Mouse (Mus musculus) T-helper 17 cell (primary cell): ENCODE measurements at regions not wholly inside any gene's neighbourhood (a gene's known extent, or its start where the extent isn't known, plus 50 kb on each side); places are given as distances from the start of the nearest gene placed in this dataset.

Experiments
- in situ Hi-C, 2 experiments: fragments of 300-600 bp; cut with MboI, MseI; formaldehyde crosslinking; loops; 1 replicate in 1 of 2; 2 replicates in 1 of 2; pipeline ENCODE4 v1.15.1; 2025; ENCODE audit warnings: high pct_unique_total_duplicates in 2 of 2

DNA sequence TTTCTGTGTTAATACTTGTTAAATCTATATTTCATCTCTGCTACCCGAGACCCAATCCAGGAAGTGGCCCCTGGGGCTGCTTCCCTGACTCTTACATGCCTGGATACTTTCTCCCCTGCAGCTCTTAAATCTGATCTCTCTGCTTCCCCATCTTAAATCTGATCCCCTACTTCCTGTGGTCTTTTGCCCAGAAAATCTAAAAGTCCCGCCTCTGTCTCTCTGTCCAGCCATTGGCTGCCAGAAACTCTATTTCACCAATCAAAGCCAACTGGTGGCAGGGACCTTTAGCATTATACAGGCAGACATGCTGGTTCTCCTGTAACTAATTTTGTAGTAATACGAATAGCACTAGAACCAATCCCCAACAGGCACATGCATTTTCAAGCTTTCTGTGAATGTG is 59.0 kb upstream of the Ccdc91 start:
- in situ Hi-C loops = no loop called here

DNA sequence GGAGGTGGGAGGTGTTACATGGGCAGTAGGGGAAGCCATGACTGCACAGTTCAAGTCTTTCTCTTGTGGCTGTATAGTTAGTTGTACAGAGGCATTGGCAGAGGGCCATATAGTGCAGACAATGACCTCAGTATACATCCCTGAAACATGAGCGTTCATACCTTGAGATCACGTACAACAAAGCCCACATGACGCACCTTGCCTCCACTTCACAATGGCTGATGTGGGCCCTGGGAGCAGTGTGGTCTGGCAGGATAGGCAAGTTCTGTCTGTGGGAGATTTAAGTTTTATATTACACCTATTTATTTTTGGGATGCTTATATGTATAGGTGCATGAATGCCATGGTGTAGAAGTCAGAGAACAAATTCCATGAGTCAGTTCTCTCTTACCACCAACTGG is 61.9 kb upstream of the Ccdc91 start:
- in situ Hi-C loops = no loop called here

DNA sequence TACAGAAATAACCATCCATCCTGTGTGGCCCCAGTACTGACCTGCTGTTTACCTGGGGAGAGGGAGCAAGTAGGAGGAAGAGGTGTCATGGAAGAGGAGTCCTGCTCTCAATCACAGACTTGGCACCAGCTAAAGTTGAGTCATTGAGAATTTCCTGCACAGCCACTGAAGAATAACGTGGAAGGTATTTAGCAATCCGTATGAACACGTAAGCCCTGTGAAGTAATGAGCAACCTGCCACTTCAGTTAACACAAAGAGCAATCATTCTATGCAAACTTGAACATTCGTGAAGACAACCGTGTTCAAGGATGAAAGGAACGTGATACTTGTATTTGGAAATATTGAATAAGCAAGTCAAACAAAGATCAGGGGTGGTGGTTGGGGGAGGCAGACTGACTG is 77.6 kb upstream of the Ccdc91 start:
- in situ Hi-C loops = no loop called here

DNA sequence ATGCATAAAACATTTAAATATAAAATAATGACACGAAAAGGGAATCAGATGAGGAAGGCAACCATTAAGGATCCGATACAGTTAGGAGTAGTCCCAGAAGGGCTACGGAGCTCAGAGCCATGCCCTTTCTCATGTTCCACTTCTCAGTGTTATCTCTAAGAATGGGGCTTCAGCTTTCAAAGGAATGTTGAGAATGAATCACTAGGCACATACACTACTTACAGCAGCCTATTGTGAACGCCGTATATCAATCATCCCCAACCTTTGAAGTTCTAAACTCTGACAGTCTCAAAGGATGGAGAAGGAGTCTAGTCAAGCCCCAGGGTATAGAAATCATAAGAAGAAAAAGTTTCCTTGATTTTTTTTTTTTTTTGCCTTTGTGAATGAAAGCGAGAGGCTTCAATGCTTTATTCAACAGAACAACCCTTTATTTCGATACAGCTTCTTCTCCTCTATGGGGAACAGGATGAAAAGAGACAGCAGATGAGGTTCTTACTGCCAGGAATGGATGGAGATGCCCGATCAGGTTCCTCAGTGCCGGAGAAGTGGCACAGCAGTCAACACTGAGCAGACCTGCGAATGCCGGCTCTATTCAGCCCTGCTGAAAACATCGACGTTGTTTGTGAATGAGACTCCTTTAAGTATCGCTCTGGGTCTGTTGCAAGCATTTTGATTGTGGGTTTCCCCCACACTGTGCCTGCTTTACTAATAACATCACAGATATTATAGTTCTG is 84.0 kb upstream of the Ccdc91 start:
- in situ Hi-C loops = no loop called here

DNA sequence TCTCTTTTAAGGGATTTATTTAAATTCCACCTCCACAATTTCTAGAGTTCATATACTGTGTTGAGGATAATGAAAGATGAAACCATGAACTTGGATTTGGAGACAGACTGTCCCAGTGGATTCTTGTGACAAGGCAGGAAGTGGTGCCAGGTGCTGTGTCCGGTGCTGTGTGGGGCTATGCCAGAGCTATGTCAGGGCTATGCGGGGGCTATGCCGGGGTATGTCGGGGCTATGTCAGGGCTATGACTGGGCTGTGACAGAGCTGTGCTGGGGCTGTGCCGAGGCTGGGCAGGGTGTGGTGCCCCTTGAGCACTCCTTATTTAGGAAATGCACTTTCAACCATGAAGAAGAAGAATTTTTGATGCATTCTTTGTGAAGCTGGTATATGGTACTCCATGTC is 85.1 kb upstream of the Ccdc91 start:
- in situ Hi-C loops = no loop called here

DNA sequence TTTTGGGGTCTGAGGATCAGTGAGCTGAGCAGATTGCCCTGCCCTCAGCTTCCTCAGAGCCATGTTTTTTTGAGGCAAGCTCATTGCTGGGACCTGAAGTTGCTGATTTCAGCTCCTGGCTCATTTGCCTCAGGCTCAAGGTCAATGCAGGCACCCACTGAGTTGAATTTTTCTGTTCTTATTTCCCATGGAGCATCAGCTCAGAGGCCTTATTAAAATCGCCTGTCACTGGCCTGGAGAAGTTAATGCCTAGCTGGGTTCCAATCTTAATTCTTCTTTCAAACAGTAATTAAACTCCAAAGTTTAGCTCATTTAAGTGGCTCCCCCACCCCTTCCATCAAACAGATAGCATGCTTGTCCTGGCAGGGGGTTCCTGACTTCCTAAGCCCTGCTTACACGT is 86.9 kb upstream of the Ccdc91 start:
- in situ Hi-C loops = no loop called here

DNA sequence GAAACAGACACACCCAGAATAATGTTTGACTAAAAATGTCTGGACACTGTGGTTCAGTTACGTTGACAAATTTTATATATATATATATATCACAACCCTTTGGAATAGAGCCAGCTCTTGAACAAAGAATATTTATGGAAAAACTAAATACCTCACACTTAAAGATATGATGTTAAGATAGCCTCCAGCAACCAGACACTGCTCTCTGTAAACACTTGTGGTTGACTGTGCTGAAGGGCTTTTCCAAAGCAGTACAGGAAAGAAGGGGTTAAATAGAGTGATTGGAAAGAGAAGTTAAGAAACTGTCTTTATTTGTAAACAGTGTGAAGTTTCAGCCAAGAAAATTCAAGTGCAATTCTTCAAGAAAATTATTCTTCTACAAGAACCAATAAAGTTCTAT is 90.0 kb upstream of the Ccdc91 start:
- in situ Hi-C loops = no loop called here

DNA sequence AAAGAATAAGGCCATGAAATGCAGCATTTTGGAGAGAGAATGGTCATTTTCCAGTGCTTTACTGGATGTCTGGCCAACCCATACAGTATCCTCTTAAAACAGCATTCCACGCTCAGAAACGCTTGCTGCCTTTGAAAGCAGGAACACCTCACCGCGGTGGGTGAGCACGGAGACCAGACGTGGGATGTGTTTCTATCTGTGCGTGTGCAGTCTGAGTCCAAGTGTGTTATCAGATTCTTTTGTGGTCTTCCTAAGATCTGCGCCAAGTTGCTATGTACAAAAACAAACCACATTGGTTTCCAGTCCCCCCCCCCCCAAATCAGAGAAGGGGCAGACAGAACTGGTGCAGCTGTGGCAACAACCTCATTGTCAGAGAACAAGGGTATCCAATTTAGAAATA is 95.1 kb upstream of the Ccdc91 start:
- in situ Hi-C loops = no loop called here

DNA sequence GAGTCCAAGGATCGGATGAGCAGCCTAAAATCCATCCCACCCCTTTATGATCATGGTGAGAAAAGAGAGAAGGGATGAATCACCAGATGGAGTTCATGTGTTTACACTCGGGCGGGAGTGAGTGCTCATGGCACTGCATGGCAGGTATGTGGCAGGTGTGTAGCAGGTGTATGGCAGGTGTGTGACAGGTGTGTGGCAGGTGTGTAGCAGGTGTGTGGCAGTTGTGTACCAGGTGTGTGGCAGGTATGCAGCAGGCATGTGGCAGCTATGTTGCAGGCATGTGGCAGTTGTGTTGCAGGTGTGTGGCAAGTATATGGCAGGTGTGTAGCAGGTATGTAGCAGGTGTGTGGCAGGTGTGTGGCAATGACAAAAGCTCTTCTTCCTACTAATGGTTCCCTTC is 97.9 kb upstream of the Ccdc91 start:
- in situ Hi-C loops = no loop called here

DNA sequence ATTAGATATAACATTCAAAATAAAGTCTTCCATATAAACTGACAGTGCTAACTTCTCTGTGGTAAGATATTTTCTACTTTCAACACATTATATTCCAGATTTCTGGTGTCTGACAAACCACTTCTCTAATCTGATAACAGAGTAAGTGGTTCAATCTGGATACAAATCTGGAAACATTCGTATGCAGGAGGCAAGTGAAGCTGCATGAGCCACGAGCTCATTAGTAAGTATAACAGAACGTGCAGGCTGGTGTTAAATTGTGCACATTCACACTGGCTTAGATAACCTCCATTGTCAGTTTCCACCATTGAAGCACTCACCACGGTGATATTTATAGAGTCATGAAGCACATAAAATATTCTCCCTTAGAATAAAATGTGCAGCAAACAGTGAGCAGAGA is 103.9 kb upstream of the Ccdc91 start:
- in situ Hi-C loops = no loop called here

DNA sequence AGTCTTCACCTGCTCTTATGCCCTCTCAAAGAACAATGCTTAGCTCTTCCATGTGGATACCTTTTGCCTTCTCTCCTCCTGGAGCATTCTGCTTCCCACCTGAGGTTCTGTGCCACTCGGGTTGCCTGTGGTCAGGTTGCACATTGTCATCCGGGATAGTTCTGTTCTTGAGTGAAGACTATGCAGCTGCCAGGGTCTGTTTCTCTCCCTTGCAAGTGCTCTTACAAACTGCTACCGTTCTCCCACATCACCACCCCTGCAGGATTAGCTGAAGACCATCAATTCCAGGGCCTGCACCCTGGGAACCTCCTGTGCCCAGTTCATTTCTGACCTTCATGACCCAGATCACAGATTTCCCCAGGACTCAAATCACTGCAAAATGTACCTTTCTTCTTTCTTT is 104.3 kb upstream of the Ccdc91 start:
- in situ Hi-C loops = no loop called here

DNA sequence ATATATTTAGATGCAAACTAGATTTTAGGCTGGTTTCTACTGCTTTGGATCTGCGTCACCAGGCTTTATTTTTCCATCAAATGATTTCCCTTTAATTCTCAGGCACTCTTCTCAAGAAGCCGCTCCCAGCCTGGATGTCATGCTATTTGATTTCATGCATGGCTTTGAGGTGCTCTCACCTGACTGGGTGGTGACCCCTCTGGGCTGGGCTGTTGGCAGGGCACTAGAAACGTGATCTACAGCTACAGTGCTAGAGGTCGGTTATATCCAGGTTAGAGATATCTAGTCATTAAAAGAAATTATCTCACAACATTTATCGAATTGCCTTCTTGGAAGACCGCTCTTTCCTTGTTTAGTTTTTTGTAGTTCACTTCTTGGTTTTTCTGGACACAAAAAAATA is 98.9 kb upstream of the Pthlh start:
- in situ Hi-C loops = no loop called here

DNA sequence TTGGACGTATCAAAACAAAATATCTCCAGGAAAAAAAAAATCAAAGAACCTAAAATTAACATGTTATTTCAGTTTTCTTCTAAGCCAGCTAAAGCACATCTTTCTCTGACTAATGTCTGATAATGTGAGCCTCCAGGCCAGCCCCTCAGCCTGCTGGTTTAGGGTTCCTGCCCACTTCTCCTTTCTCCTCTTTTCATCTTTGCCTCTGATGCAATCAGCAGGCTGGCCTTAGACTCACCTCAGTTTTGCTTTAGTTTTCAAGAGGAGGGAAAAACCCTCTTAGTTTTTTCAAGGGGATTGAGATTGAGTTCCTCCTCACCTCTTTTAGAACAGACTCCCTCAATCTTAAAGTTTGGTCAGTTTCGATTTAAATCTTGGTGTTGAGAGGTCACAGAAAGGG is 93.0 kb upstream of the Pthlh start:
- in situ Hi-C loops = loop anchor here in 1 of 2 experiments (10.0 kb wide), 1 partner anchor 1022 kb away; no protein-coding TSS in a partner anchor

DNA sequence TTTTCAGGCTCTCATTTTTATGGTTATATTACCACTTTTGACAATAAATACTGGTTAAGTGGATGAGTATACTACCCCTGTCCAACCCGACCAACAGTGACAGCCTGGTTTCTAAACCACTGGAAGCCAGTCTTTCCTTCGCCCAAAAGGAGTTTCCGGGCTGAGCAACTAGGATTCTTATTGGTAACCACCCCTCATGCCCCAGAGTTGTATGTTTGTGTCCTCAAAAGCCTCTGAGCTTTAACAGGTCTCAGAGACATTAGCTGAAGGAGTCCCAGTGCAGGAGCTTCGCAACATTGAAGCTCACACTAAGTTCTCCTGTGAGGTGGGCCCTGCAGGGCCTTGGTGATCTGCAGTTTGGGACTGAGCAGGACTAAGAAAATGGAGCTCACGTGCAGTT is 92.6 kb upstream of the Pthlh start:
- in situ Hi-C loops = loop anchor here in 1 of 2 experiments (10.0 kb wide), 1 partner anchor 1022 kb away; no protein-coding TSS in a partner anchor

DNA sequence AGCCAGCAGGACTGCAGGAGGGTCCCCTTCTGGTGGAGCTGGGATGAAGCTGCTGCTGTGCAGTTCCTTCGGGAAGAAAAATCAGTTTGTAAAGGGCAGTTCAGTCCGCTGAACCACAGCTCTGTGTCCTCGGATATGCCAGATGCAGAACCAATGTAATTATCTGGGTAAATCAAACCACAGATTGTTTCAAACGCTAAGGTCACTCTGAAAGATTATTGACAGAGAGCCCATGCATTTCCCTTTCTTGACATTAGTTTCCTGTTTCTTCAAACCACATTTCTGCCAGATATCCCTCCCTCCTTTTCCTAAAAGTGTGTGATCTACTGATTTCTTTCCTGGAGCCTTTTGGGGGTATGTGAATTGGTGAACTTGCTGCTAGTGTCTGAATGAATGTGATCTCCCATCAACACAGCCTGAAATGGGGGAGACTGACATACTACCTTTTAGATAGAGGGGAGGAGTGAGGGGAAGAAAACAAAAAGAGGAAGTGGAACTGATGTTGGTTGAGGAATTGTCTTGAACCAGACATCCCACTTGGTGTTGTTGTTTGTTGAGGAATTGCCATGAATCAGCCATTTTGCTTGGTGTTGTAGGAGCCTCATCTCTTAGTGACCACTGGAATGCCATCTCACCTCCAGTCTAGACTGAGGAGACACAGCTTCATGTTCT is 85.7 kb upstream of the Pthlh start:
- in situ Hi-C loops = loop anchor here in 1 of 2 experiments (10.0 kb wide), 1 partner anchor 1015 kb away; no protein-coding TSS in a partner anchor

DNA sequence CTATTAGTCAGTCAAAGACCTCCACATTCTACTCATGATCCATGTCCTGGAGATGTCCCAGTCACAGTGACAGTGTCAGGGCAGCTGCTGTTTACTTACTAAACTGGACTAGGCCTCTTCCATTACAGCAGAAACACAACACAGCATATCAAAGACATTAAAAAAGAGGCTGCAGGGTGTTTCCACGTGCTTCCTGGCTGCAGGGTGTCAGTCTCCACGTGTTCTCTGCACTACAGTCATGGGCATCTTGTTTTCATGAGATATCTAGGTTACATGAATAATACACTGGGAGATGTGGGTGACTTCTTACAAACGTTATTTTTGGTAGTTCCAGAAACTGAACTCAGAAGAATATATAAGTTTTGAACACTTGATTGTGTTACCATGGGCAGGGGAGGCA is 84.6 kb upstream of the Pthlh start:
- in situ Hi-C loops = no loop called here

DNA sequence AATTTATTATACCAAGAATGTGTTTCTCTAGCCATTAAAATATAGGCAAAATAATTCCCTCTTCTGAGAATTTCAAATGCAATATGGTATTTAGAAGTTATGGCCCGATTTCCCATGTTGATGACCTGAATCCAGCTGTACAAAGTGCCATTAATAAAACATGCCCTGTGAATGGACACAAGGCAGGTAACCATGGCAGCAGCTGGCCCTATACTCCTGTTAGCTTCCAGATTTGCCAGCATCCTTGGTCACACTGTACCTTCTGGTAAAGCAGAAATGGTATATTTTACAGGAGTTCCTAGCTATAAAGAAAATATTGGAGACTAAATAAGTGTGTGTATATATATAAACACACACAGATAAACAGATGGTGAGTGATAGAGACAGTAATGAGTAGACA is 77.1 kb upstream of the Pthlh start:
- in situ Hi-C loops = no loop called here

DNA sequence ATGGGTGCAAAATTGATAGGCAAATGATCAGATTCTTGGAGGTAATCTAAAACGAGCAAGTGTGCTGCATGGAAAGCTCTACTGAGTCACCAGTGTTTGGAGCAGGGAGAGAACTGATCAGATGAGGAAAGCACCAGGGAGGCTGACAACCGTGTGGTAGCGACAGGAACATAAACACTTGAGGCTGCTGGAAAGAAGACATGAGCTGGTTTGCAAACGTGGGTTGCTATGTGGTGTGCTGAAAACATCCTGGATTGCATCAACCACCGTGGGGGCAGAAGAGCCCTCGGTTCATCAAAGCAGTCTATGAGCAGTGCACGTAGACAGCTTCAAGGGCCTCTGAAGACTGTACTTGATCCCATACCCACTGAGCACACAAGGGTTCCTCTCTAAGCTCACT is 69.0 kb upstream of the Pthlh start:
- in situ Hi-C loops = no loop called here

DNA sequence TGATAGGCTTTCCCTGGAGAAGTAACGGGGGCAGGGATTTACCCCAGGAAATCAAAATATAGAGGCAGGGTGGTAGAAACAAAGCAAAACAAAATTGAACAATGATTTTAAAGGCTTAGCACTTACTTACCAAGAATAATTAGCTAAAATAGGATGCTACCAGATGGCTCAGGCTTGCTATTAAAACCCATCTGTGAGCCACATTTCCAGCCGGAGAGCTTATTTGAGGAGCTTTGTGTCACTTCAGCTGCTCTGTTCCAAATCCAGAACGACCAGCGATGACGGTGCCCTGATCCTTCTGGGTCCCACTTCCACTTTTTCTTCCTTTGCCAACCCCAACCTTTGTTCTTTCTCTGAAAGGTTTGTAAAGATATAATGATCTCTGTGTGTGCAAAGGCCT is 65.2 kb upstream of the Pthlh start:
- in situ Hi-C loops = no loop called here

DNA sequence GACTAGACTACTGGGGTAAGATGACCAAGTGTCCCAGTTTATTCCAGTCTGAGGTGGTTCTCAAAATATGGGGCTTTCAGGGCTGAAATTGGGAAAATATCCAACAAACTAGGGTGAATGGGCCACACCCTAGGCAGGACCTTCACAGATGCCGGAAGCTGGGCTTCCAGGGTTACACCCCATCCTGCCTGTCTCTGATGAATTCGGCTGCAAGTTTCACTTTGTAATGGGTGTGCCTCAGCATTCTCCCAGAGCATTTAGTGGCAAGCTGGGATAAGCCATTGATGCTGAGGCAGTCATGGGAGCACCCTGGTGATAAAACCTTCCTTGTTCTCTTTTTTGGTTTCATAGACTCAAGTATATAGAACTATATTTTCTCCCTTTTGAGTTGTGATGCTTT is 60.4 kb upstream of the Pthlh start:
- in situ Hi-C loops = no loop called here

DNA sequence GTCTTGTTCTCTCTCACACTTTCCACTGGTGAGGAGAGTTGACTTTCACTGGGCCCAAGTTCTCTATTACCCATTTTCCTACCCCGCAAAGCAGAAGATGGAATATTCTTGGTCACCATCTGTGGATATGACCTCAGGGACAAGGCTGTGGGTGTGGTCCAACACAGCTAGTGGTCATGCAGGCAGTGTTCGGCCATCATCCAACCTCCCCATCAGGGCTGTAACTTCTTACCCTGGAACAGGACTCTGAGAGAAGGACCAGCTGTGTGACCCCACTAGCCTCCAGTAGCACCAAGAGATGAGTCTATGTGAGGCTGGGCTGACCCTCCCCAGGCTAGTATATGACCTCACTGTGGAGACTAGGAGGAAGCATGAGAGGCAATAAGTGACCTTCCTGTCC is 54.1 kb upstream of the Pthlh start:
- in situ Hi-C loops = no loop called here

DNA sequence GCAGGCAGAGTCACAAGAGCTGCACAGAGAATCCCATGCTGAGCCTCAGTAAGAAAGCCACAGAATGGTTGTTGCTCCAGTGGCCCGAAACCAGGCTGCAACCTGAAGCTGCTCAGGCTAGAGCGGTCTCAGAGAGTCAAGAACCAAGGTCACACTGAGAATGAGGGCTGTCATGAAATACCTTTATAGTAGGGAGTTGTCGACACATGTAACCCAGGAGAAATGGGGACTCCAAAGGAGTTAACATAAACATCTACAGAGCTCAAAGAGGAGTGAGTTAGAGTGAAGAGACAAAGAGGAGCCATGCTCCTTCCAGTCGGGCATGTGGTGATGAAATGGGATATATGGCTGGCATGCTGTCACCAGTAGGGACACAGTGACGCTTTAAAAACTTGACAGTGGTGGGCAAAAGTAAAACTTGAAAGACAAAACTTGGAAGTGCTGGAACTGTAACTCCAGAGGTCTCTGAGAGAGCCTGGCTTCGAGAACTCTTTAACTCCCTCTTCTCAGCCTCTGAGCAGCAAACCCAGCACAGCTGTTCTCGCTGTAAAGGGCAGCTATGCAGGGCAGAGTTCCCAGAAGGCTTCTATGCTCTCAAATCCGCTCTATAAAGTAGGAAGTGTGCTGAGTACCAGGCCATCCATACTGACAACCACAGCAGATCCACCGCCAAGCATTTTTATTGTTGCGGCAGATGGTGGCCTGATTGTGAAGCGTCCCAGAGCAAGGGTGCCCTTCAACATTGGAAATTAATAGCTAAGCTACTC is 52.9 kb upstream of the Pthlh start:
- in situ Hi-C loops = no loop called here

DNA sequence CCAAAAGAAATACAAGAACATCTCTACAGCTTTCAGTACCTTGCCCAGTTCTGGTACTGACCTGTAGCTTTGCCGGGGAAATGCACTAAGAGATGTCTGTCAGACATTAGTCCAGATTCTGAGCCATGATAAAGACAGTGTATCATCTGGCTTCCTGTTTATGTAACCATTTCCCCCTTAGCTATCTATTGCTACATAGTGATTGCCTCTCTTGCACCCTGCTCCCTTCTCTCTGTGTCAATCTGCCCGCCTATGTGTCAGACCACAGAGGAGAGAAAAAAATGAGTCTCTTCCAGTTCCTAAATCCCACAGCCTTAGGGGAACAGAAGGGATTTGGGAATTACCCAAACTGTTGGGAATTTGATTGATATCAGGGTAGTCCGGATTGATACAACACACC is 52.2 kb upstream of the Pthlh start:
- in situ Hi-C loops = no loop called here
